Mouse (Mus musculus) liver, adult 2 months (tissue): Measurements from ENCODE around the gene St6galnac3.

Experiments used
- CTCF ChIP-seq: fragments of 200-500 bp; IDR thresholded peaks from 2 replicates; pipeline ENCODE4 v1.5.1; 2011; ENCODE audit warnings: low read depth, low read length, control low read depth
- POLR2A ChIP-seq: fragments of 200-500 bp; IDR thresholded peaks from 2 replicates; pipeline ENCODE4 v1.6.1; 2011; ENCODE audit warnings: low read length, control low read depth; ENCODE audit not compliant: insufficient read depth; ENCODE audit errors: extremely low read depth

- no peak for TF ChIP-seq POLR2A
- no peak for TF ChIP-seq CTCF
These were observed 283.6 kb downstream of the St6galnac3 start for GRCm38 (mm10) chr3:153441329-153441728.
